Mouse (Mus musculus): ENCODE data around the gene Olfr1076.
"Not testable (repeated sequence)": the region's sequence is repeated elsewhere in the genome, so short reads cannot be mapped to it uniquely, and the experiment has no call there.

The Olfr1076 gene

GRCm38 (mm10) chr2:86508161-86508560 is at the start of gene Olfr1076:
TSS of gene Olfr1076 (plus strand) at chr2:86508461.
- in situ Hi-C loops (cut with MboI; ENCODE audit: unreplicated experiment in 2 of 2), result no loop called here

- in situ Hi-C loops (cut with MboI; ENCODE audit: unreplicated experiment in 2 of 2), result loop anchor here in 1 of 2 experiments (25.0 kb wide), 1 partner anchor 1348 kb away; no protein-coding TSS in a partner anchor
These were observed 47.8 kb upstream of the Olfr1076 start for GRCm38 (mm10) chr2:86460434-86460833.

- in situ Hi-C loops (cut with MboI; ENCODE audit: unreplicated experiment in 2 of 2), result loop anchor here (5.0 to 25.0 kb wide), 3 partner anchors 732 to 1352 kb away; no protein-coding TSS in a partner anchor
These were observed 43.7 kb upstream of the Olfr1076 start for GRCm38 (mm10) chr2:86464442-86465109.

GRCm38 (mm10) chr2:86487286-86487685 is 21.0 kb upstream of the Olfr1076 start, which contains the start of gene Olfr228:
TSS of gene Olfr228 (minus strand) at chr2:86487386.
- in situ Hi-C loops (cut with MboI; ENCODE audit: unreplicated experiment in 2 of 2), result no loop called here

- in situ Hi-C loops (cut with MboI; ENCODE audit: unreplicated experiment in 2 of 2), result no loop called here
These were observed 22.7 kb downstream of the Olfr1076 start for GRCm38 (mm10) chr2:86530991-86531390.

- in situ Hi-C loops (cut with MboI; ENCODE audit: unreplicated experiment in 2 of 2), result no loop called here
These were observed 34.1 kb downstream of the Olfr1076 start, which contains the start of gene Olfr1079 for GRCm38 (mm10) chr2:86542380-86542779. TSS of gene Olfr1079 (minus strand) at chr2:86542480.

GRCm38 (mm10) chr2:86558135-86558534 is 49.9 kb downstream of the Olfr1076 start, which contains the start of gene Olfr1080:
TSS of gene Olfr1080 (minus strand) at chr2:86558235.
- in situ Hi-C loops (cut with MboI; ENCODE audit: unreplicated experiment in 2 of 2), result not testable (repeated sequence)

Data from v-Abl transformed pro-B cells (cell line).